Mouse (Mus musculus) ES-Bruce4 (cell line): ENCODE data around the gene Msrb3. TPM values are rescaled to one million over a fixed set of nuclear protein-coding genes. Genes with fewer than 3 reads are reported as not detected.

Source experiments
- H3K27ac ChIP-seq: 2 replicates; pipeline ENCODE4 v1.5.1; 2012; ENCODE audit warnings: low read length, inconsistent platforms; ENCODE audit not compliant: insufficient read depth
- H3K27me3 ChIP-seq: 2 replicates; pipeline ENCODE4 v1.6.1; 2012; ENCODE audit warnings: mild to moderate bottlenecking, low read length, inconsistent platforms; ENCODE audit not compliant: control insufficient read depth, poor library complexity, insufficient read depth, severe bottlenecking
- H3K36me3 ChIP-seq: 2 replicates; pipeline ENCODE4 v1.6.1; 2012; ENCODE audit warnings: inconsistent platforms, mild to moderate bottlenecking, low read length, moderate library complexity; ENCODE audit not compliant: control insufficient read depth, poor library complexity, insufficient read depth, severe bottlenecking
- H3K4me1 ChIP-seq: one replicate; pipeline ENCODE4 v1.8.1; 2011; ENCODE audit warnings: low read length; ENCODE audit not compliant: control insufficient read depth, insufficient read depth
- H3K4me3 ChIP-seq: 2 replicates; pipeline ENCODE4 v1.5.1; 2011; ENCODE audit warnings: low read depth, mild to moderate bottlenecking, low read length
- H3K9ac ChIP-seq: 2 replicates; pipeline ENCODE4 v1.6.1; 2012; ENCODE audit warnings: low read depth, mild to moderate bottlenecking, inconsistent platforms; ENCODE audit not compliant: poor library complexity, severe bottlenecking
- H3K9me3 ChIP-seq: replicated peaks from 2 replicates; pipeline ENCODE4 v1.6.1; 2012; ENCODE audit warnings: mild to moderate bottlenecking, low read length, inconsistent platforms; ENCODE audit not compliant: control insufficient read depth, poor library complexity, insufficient read depth, severe bottlenecking
- CTCF ChIP-seq: IDR thresholded peaks from one replicate; pipeline ENCODE4 v1.8.1; 2011; ENCODE audit warnings: low read depth, low read length
- EP300 ChIP-seq: IDR thresholded peaks from 2 replicates; pipeline ENCODE4 v1.6.1; 2011; ENCODE audit warnings: low read depth, low read length; ENCODE audit not compliant: insufficient read depth
- POLR2A ChIP-seq: IDR thresholded peaks from one replicate; pipeline ENCODE4 v1.8.1; 2011; ENCODE audit warnings: low read length; ENCODE audit not compliant: insufficient read depth
- polyA plus RNA-seq: library from polyadenylated mRNA; stranded (reverse); fragments of >200 nt; gene quantifications from 2 replicates; pipeline ENCODE4 v1.2.4, GENCODE M21; 2011; ENCODE audit warnings: low read depth; ENCODE audit not compliant: missing spikeins, insufficient read depth, insufficient read length

Gene Msrb3
- polyA plus RNA-seq, 1 experiment, result 2.6 TPM

DNA sequence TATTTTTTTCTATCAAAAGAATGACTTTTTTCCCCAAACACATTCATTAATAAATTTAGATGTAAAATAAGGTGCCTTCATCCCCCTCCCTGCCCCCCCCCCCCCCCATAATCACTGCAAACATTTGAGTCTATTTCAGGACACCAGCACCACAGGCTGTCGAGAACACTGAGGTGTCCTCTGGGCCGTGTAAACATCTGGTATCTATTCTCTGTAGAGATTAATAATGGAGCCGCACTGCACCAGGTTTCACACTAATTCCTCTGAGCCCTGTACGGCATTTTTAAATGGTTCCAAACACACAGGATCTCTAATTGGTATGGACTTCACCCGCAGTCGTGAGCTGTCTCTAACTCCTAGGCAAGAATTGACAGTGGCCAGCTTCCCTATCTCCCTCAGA lies 97.8 kb downstream of the Msrb3 start:
- H3K27me3 ChIP-seq, result no peaks in the 10 kb centered on the region
- H3K9me3 ChIP-seq, result no peaks in the 10 kb centered on the region
- H3K4me3 ChIP-seq, result no peak overlapping the region
- no peak for TF ChIP-seq EP300
- no peak for TF ChIP-seq CTCF
- TF ChIP-seq POLR2A, result no peak
- H3K4me1 ChIP-seq, result no peaks in the 10 kb centered on the region
- H3K36me3 ChIP-seq, result no peaks in the 10 kb centered on the region
- no peak overlapping the region for H3K27ac ChIP-seq
- no peak overlapping the region for H3K9ac ChIP-seq

- H3K27me3 ChIP-seq, result no peaks in the 10 kb centered on the region
- H3K27ac ChIP-seq, result no peak overlapping the region
- no peak overlapping the region for H3K4me3 ChIP-seq
- peak; percentile 37 for TF ChIP-seq CTCF
- TF ChIP-seq POLR2A, result no peak
- TF ChIP-seq EP300, result no peak
- H3K9ac ChIP-seq, result no peak overlapping the region
- H3K4me1 ChIP-seq, result no peaks in the 10 kb centered on the region
- H3K9me3 ChIP-seq, result no peaks in the 10 kb centered on the region
- no peaks in the 10 kb centered on the region for H3K36me3 ChIP-seq
These were observed 99.4 kb downstream of the Msrb3 start for GRCm38 (mm10) chr10:120799479-120799878.

- TF ChIP-seq POLR2A (no peak), CTCF (no peak), EP300 (no peak)
- no peaks in the 10 kb centered on the region for H3K4me1 ChIP-seq
- no peak overlapping the region for H3K27ac ChIP-seq
These were observed 102.2 kb downstream of the Msrb3 start for GRCm38 (mm10) chr10:120796749-120797148.

GRCm38 (mm10) chr10:120794391-120794817 lies 104.5 kb downstream of the Msrb3 start:
- no peak overlapping the region for H3K4me3 ChIP-seq
- no peaks in the 10 kb centered on the region for H3K9me3 ChIP-seq
- H3K27ac ChIP-seq, result no peak overlapping the region

More at GRCm38 (mm10) chr10:120796749-120797148, 102.2 kb downstream of the Msrb3 start:
- H3K4me3 ChIP-seq, result no peak overlapping the region
- H3K36me3 ChIP-seq, result no peaks in the 10 kb centered on the region
- no peak overlapping the region for H3K9ac ChIP-seq
- H3K27me3 ChIP-seq, result no peaks in the 10 kb centered on the region
- H3K9me3 ChIP-seq, result no peaks in the 10 kb centered on the region

GRCm38 (mm10) chr10:120792191-120792765 lies 106.6 kb downstream of the Msrb3 start:
- Histone ChIP-seq H3K9me3 (no peaks in the 10 kb centered on the region; the same call in 1 of the 2 replicates), H3K9ac (no peak overlapping the region), H3K4me1 (no peaks in the 10 kb centered on the region), H3K36me3 (no peaks in the 10 kb centered on the region), H3K27me3 (no peaks in the 10 kb centered on the region), H3K27ac (no peak overlapping the region), H3K4me3 (no peak overlapping the region)
- no peak for TF ChIP-seq EP300
- TF ChIP-seq POLR2A, result no peak
- no peak for TF ChIP-seq CTCF

More at GRCm38 (mm10) chr10:120794391-120794817, 104.5 kb downstream of the Msrb3 start:
- no peaks in the 10 kb centered on the region for H3K27me3 ChIP-seq
- TF ChIP-seq CTCF, result no peak
- TF ChIP-seq POLR2A, result no peak
- no peak for TF ChIP-seq EP300
- no peaks in the 10 kb centered on the region for H3K4me1 ChIP-seq
- no peaks in the 10 kb centered on the region for H3K36me3 ChIP-seq
- no peak overlapping the region for H3K9ac ChIP-seq

- no peak overlapping the region for H3K9ac ChIP-seq
- TF ChIP-seq CTCF, result no peak
- no peak for TF ChIP-seq EP300
- TF ChIP-seq POLR2A, result no peak
- no peaks in the 10 kb centered on the region for H3K4me1 ChIP-seq
- H3K27me3 ChIP-seq, result no peaks in the 10 kb centered on the region
- H3K9me3 ChIP-seq, result no peaks in the 10 kb centered on the region; the same call in 1 of the 2 replicates
- no peak overlapping the region for H3K4me3 ChIP-seq
- no peaks in the 10 kb centered on the region for H3K36me3 ChIP-seq
- H3K27ac ChIP-seq, result no peak overlapping the region
These were observed 107.5 kb downstream of the Msrb3 start for GRCm38 (mm10) chr10:120791438-120791837.
